Mouse (Mus musculus) T-helper 17 cell (primary cell): ENCODE measurements at regions not wholly inside any gene's neighbourhood (a gene's known extent, or its start where the extent isn't known, plus 50 kb on each side); places are given as distances from the start of the nearest gene placed in this dataset.

Experiments
- in situ Hi-C, 2 experiments: fragments of 300-600 bp; cut with MboI, MseI; formaldehyde crosslinking; loops; 1 replicate in 1 of 2; 2 replicates in 1 of 2; pipeline ENCODE4 v1.15.1; 2025; ENCODE audit warnings: high pct_unique_total_duplicates in 2 of 2

DNA sequence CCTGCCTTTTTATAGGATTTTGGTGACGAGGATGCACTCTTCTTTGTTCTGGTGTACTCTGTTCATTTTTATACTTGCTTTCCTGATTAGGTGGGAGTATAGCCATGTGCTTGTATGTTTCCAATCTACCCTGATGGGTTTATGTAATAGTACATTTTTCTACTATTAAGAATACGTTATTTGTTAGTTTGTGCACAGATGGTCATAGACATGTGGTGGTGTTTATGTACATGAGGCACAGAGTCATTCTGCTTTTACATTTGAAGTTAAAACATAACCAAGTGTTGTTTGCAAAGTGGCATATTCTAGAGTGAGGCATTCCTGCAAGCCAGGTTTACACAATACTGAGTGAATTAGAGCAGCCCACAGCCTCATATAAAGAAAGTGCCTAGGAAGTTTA lies 1597.7 kb upstream of the B3galt2 start:
- in situ Hi-C loops, result no loop called here

DNA sequence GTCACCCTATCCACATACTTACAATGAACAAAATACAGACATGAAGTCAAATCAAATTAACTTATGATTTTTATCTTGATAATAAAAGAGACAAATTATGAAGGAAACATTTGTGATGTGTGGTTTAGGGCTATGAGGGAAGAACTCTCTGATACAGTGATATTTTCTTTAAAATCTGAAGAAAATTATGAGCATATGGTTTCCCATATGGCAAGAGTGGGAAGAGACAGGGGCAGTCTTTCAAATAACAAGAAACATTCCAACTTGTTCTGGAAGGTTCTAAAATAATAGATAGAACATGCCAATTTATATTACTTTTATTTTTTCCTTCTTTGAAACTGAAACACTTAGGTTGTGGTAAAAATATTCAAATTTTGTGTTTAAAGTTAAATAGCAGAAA lies 1585.3 kb upstream of the B3galt2 start:
- in situ Hi-C loops, result loop anchor here in 1 of 2 experiments (10.0 kb wide), 1 partner anchor 1990 kb away; no protein-coding TSS in a partner anchor
